Mouse (Mus musculus): ENCODE results near the gene Atad5.

Gene Atad5

GRCm38 (mm10) chr11:80150566-80150965, 61.4 kb downstream of the Atad5 start:
- DNase-seq (ENCODE audit: low spot score): no peak

- DNase-seq (ENCODE audit: low spot score): no peak
These were observed 62.3 kb downstream of the Atad5 start for GRCm38 (mm10) chr11:80151541-80151940.

DNA sequence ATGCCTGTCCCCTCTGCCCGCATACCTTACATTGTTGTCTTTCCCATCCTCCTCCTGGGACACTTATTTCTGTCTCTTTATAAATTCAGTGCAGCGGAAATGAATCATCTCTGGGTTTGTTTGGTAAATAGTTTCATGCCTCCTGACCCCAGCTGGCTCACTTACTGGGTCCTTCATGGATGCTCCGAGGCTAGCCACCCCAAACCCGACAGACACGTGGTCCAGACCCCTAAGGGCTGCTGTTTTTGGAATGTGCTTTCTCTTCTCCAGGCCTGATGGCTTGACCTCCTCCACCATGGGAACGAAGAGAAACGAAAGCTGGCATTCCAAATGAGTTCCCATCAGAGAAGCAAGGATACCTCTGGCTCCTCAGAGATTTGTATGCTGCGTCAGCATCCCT, 63.2 kb downstream of the Atad5 start:
- DNase-seq (ENCODE audit: low spot score): no peak

DNA sequence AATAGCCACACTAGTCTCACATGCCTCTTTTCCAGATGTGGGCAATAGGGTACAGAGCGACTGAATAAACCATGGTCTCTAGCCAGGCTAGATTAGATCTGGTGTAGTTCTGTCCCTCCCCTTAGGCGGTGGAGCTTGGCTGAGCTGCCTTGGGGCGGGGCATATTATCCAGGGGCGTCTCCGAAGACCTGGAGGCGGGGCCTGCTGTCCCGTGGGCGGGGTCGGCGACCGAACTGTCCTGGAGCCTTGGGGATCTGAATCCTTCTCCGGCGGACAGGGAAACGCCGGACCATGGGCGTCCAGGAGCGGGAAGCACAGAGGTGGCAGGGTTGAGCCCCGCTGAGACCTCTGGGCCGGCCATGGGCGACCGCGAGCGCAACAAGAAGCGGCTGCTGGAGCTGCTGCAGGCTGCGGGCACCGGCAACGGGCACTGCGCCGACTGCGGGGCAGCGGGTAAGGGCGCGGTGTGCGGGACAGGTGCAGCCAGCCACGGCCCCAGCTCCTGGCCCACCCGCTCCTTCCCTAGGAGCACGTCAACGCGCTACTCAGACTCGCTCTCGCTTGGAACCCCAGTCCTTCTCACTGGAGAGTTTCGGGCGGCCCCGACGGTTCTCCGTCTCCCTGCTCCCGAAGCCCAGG, 64.8 kb downstream of the Atad5 start, which contains the start of gene Adap2:
Gene Adap2 (plus strand): TSS at position 249 of the 639 bp plus-strand sequence.
- DNase-seq (ENCODE audit: low spot score): peak; percentile 61

GRCm38 (mm10) chr11:80154501-80154900, 65.3 kb downstream of the Atad5 start:
- DNase-seq (ENCODE audit: low spot score): no peak

DNA sequence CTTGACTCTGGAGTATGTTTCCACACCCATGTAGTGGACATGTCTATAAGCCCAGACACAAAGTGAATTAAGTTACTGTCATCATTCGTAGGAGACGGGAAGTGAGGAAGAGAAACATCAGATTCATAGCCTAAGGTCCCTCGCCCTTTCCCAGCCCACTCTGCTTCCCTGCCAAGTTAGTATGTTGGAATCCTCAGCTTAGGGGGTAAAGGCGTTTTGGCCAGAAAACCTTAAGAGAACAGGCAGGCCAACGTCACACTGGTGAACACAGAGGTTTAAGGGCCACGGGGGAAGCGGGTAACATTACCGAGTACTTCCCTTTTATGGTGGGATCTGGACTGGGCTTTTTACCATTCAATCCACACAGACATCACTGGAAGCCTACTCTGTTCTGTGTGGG, 66.3 kb downstream of the Atad5 start:
- DNase-seq (ENCODE audit: low spot score): no peak

DNA sequence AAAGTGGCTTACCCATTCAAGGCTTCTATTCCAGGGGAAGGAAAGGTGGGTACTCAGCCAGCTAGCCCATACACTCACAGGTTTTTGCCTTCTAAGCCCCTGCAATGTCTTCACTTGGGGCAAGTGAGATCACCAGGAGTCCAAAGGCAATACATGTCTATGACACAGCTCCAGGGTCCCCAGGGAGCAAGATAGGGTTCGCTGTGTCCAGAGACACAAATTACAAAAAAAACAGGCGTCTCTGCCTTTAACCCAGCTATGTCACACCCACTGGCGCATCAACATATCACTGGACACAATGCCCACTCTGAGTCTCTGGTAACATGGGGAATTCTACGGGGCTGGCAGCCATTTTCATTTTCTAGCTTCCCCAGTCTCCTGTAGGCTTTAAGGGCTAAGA, 66.8 kb downstream of the Atad5 start:
- no peak for DNase-seq (ENCODE audit: low spot score)

- DNase-seq (ENCODE audit: low spot score): no peak
These were observed 67.6 kb downstream of the Atad5 start for GRCm38 (mm10) chr11:80156841-80157240.

- no peak for DNase-seq (ENCODE audit: low spot score)
These were observed 69.8 kb downstream of the Atad5 start for GRCm38 (mm10) chr11:80159018-80159417.

- no peak for DNase-seq (ENCODE audit: low spot score)
These were observed 71.8 kb downstream of the Atad5 start for GRCm38 (mm10) chr11:80161041-80161440.

DNA sequence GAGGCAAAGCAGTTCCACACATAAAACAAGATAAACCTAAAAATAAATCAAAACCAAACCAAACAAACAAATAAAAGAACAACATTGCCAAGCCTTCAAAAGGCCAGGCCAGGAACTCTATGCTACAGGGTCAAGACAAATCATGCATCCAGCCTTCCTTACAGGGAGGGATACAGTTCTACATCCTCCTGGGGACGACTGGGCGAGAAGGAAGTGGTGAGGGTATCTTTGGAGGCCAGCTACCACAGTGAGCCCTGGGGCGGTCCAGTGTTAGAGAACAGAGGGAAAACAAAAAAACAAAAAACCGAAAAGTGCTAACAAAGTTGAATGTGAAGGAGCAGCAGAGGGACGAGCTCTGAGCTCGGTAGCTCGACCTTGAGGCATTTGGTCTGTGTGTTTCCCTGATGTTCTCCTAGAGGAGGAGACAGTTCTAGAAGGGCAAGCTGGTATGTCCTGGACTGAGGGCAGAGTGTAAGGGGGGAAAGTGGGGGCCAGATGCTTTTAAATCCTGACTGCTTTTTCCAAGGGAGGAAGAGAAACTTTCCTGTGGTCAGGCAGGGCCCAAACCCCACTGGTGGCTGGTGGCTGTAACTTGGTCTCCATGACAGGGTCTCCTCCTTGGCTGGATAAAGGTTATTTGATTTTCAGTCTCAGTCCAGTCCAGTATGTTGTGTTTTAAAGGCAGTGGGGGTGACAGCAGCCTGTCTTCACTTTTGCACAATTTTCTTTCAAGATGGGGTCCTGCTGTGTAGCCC, 74.3 kb downstream of the Atad5 start:
- no peak for DNase-seq (ENCODE audit: low spot score)

DNA sequence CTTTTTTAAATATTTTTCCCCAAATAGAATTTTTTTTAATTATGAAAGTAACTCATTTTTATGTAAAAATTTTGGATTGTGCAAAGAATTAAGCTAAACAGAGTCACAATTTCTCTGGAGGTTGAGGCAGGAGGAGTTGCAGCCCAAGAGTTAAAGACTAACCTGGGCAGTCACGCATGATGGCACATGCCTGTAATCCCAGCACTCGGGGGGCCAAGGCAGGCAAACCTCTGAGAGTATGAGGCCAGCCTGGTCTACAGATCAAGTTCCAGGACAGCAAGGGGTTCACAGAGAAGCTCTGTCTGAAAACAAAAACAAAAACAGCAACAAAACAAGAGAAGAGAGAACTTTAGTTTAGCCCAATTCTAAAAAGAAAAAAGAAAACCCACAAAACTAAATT, 75.0 kb downstream of the Atad5 start:
- no peak for DNase-seq (ENCODE audit: low spot score)

DNA sequence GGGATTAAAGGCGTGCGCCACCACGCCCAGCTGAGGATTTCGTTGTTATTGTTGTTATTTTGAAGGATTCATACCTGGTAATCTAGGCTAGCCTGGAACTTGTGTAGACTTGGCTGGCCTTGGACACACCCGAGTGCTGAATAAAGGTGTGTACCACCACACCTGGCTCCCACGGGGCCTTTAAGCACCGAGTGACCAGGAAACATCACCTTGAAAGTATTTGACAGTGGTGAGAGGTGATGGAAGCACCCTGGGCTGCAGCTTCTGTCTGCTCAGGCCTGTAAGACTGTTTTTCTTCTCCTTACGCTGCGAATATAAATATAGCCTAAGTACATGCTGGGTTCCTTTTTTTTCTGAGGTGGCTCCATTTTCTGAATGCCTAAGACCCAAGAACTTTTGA, 78.9 kb downstream of the Atad5 start:
- no peak for DNase-seq (ENCODE audit: low spot score)

DNA sequence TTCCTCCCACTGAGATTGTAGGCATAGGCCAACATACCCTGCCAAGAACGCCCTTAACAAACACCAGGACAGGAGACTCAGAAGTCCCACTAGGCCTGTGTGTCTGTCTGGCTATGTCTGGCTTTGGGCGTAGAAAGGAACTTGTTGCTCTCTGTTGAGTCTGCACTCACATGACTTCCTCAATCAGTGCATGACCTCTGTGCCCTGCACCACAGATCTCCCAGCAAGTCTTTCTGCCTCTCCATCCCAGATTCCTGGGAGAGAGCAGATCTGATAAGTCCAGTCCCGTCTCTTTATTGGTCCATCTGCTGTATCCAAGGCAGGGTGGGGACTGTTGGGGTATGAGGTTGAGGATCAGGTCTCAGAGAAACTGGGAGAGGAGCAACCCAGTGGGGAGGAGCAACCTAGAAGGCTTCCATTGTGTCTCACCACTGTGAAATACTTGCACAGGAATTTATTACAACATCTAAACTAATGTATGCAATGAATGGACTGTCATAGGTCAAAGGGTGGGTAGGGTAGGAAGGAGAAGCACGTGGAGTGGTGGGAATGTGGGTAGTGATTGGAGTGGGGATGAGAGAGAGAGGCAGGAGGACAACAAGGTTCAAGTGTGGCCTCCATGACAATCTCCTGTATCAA, 79.5 kb downstream of the Atad5 start:
- DNase-seq (ENCODE audit: low spot score): no peak

DNA sequence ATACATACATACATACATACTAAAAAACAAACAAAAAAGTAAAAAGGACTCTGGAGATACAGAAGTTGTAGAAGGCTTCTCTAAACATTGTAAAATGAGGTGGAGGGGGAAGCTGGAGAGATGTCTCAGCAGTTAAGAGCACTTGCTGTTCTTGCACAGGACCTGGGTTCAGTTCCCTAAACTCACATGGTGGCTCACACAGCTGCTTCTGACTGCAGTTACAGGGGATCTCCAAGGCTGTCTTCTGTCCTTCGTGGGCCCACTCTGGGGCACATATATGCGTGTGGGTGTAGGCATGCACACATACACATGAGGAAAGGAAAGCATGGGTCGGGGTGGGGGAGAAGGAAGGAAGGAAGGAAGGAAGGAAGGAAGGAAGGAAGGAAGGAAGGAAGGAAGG, 80.4 kb downstream of the Atad5 start:
- no peak for DNase-seq (ENCODE audit: low spot score)

GRCm38 (mm10) chr11:80170351-80170750, 81.2 kb downstream of the Atad5 start:
- DNase-seq (ENCODE audit: low spot score): no peak

DNA sequence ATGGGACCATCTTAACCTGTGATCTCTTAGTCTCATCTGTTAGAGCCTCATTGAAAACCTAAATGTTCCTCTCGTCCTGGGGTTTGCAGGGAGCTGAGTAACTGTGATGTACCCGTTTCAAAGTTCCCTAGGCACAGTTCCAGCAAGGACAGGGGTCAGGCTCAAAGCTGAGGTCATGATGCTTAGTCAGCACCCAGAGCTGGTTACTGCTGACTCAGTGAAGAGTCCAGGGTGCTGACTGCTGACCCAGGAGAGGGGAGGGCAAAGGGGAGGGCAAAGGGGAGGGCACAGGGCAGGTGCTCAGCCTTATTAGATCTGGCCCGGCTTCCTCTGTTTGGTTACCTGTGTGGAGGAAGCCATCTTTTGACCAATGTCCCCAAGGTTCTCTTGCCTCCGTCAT, 82.7 kb downstream of the Atad5 start:
- no peak for DNase-seq (ENCODE audit: low spot score)

DNA sequence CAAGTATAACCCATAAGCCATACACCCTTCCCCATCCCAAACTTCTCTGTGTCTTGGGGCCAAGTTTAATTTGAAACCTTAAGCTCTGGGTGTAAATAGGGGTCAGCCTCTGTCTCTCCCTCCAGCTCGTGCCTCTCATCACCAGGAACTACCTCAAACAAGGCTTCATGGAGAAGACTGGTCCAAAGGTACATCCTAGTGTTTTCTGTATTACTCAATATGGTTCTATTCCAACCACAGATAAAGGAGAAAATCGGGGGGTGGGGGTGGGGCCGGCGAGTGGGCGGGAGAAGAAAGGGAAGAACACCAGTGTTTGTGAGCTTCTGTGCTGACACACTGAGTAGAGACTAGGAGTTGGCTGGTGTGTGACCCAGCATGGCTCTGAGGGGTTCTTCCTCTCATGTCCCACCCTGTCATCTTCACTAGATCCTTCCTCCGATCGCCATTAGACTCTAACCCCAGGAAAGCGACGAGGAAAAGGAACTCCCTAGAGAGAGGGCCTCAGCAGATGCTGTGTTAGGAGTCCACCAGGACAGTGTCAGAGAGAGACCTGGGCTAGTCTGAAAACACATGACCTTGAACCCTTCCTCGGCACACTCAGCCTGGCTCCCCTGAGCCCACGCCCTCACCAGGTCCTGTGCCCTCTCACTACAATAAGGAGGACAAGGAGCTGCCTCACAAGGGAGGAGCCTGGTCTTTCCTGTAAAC, 84.9 kb downstream of the Atad5 start:
- no peak for DNase-seq (ENCODE audit: low spot score)

DNA sequence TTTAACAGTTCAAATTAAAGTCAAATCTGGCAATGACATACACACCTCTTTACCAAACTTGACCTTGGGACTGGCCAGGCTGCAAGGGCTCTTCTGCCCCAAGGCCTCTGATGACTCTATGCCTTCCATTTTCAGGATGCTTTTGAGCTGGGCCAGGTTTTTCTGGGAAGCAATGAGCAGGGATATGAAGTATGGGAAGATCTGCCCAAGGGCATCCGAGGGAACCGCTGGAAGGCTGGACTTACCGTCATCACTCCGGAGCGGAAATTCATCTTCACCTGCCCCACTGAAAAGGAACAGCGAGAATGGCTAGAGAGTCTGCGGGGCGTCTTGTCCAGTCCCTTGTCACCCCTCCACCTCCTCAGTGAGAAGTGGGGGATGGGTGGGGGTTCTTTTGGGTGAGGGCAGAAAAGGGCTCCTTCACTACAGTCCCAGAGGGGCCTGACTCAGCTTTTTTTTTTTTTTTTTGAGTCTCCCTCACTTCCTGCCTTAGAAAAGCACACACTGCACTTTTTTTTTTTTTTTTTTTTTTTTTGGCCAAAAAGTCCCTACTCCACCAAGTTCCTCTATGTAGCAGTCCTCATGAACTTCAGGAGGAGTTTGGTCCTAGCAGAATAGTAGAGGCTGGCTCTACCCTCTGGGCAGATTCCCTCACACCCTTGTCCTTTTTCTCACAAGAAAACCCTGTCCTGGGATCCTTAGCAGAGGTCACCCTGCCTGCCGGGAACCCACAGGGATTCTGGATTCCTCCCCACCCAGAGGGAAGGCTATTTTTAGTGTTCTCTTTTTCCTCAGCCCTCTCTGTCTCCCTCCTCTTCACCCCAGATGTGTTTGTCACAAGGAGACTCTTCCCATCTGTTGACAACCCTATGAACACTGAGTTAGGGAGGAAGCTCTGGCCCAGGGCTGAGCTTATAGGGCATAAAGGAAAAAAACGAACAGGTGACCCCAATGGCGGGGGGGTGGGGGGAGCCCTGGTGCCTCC, 88.0 kb downstream of the Atad5 start:
- DNase-seq (ENCODE audit: low spot score): no peak

DNA sequence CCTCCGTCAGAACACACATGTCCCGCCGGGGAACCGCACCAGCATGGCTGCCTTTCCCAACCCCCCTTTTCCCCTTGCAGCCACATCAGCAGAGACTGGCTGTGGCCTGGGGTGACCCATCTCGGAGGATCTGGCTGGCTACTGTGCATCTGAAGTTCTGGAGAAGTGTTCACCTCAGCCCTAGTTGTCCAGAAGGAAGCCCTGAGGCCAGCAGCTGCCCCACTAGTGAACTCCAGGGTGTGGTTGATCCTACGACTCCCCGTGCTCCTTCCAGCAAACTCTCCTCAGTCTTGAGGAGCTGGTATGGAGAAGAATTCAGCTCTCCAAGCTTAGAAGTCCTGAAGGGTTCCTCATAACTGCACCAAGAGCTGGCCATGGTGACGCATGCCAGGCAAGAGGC, 89.1 kb downstream of the Atad5 start:
- DNase-seq (ENCODE audit: low spot score): no peak

- no peak for DNase-seq (ENCODE audit: low spot score)
These were observed 92.0 kb downstream of the Atad5 start for GRCm38 (mm10) chr11:80181021-80181749.

Measured in ovary, postnatal 10 days (tissue).